In genomic region chr8:57540110-57540838, GRCm38 (mm10) we compare ENCODE assay signal across 8 mouse cellular contexts. TPM values are rescaled to one million over a fixed set of nuclear protein-coding genes. Genes with fewer than 3 reads are reported as not detected.
DNase-seq lines count a peak whose midpoint lies in the region; ATAC-seq and TF ChIP-seq lines count a peak whose summit lies in the region.

No protein-coding gene starts in this region.

- H3K36me3 ChIP-seq in kidney, embryonic 15.5 days = peaks cover 20% of the 10 kb centered on the region
- H3K36me3 ChIP-seq in forebrain, embryonic 11.5 days (ENCODE audit: control insufficient read depth, insufficient read depth, low read length) = no peaks in the 10 kb centered on the region
- peaks cover 12% of the 10 kb centered on the region for H3K36me3 ChIP-seq in hindbrain, embryonic 13.5 days
- H3K36me3 ChIP-seq in midbrain, embryonic 14.5 days (ENCODE audit: control insufficient read depth, insufficient read depth, low read length) = peaks cover 8% of the 10 kb centered on the region

- WGBS in kidney, embryonic 15.5 days = 46% methylated on average over 12 of the region's 12 CpGs
- 44% methylated on average over 12 of the region's 12 CpGs for WGBS in forebrain, embryonic 11.5 days
- 47% methylated on average over 12 of the region's 12 CpGs for WGBS in hindbrain, embryonic 13.5 days
- WGBS in midbrain, embryonic 14.5 days = 49% methylated on average over 12 of the region's 12 CpGs

- peak; percentile 72; the same call in 1 of the 2 replicates for TF ChIP-seq CTCF in brain, embryonic 14.5 days (IDR thresholded peaks at IDR 0.05; ENCODE audit: borderline replicate concordance, extremely low read depth, insufficient read depth, insufficient read length)

- H3K27me3 ChIP-seq in kidney, embryonic 15.5 days = no peaks in the 10 kb centered on the region
- H3K27me3 ChIP-seq in forebrain, embryonic 11.5 days (ENCODE audit: control insufficient read depth, insufficient read depth, low read length) = no peaks in the 10 kb centered on the region
- no peaks in the 10 kb centered on the region for H3K27me3 ChIP-seq in hindbrain, embryonic 13.5 days
- H3K27me3 ChIP-seq in midbrain, embryonic 14.5 days (ENCODE audit: control insufficient read depth, insufficient read depth, low read length) = no peaks in the 10 kb centered on the region

- H3K9ac ChIP-seq in kidney, embryonic 15.5 days = no peak overlapping the region
- H3K9ac ChIP-seq in forebrain, embryonic 11.5 days (ENCODE audit: low read length) = no peak overlapping the region
- H3K9ac ChIP-seq in hindbrain, embryonic 13.5 days = no peak overlapping the region
- no peak overlapping the region for H3K9ac ChIP-seq in midbrain, embryonic 14.5 days (replicated peaks; ENCODE audit: low read length)

- DNase-seq in kidney, adult 11 months = peak; percentile 14
- DNase-seq in brain, embryonic 14.5 days (ENCODE audit: low read depth) = peak; percentile 89
- peak; percentile 78 for DNase-seq in forebrain, embryonic 11.5 days (ENCODE audit: low spot score)
- peak; percentile 58 to 78 for DNase-seq in left cerebral cortex, postnatal 10 days (ENCODE audit: extremely low spot score in 1 of 2, low spot score in 2 of 2)
- DNase-seq in midbrain, embryonic 14.5 days = peak; percentile 94
- DNase-seq in spleen, adult 12 weeks (ENCODE audit: low spot score) = peak; percentile 37

- H3K27ac ChIP-seq in kidney, embryonic 15.5 days = no peak overlapping the region
- H3K27ac ChIP-seq in forebrain, embryonic 11.5 days (ENCODE audit: low read depth, low read length) = no peak overlapping the region
- H3K27ac ChIP-seq in hindbrain, embryonic 13.5 days = no peak overlapping the region
- no peak overlapping the region for H3K27ac ChIP-seq in midbrain, embryonic 14.5 days (replicated peaks; ENCODE audit: low read depth, low read length)

- H3K4me1 ChIP-seq in kidney, embryonic 15.5 days = no peaks in the 10 kb centered on the region
- no peaks in the 10 kb centered on the region for H3K4me1 ChIP-seq in forebrain, embryonic 11.5 days (replicated peaks; ENCODE audit: control insufficient read depth, insufficient read depth, low read length)
- H3K4me1 ChIP-seq in hindbrain, embryonic 13.5 days (replicated peaks) = no peaks in the 10 kb centered on the region; the same call in 1 of the 2 replicates
- H3K4me1 ChIP-seq in midbrain, embryonic 14.5 days (ENCODE audit: control insufficient read depth, insufficient read depth, low read length) = no peaks in the 10 kb centered on the region

- ATAC-seq in kidney, embryonic 15.5 days (replicated peaks; ENCODE audit: low FRiP score) = no peak
- peak; percentile 44 for ATAC-seq in forebrain, embryonic 11.5 days (replicated peaks; ENCODE audit: low FRiP score)
- ATAC-seq in hindbrain, embryonic 13.5 days (ENCODE audit: low FRiP score) = peak; percentile 73
- peak; percentile 37; the same call in 1 of the 2 replicates for ATAC-seq in midbrain, embryonic 14.5 days (ENCODE audit: low FRiP score, low TSS enrichment)

- no peak overlapping the region for H3K4me3 ChIP-seq in kidney, embryonic 15.5 days (replicated peaks)
- H3K4me3 ChIP-seq in forebrain, embryonic 11.5 days (ENCODE audit: low read depth, low read length) = no peak overlapping the region
- H3K4me3 ChIP-seq in hindbrain, embryonic 13.5 days = no peak overlapping the region
- no peak overlapping the region for H3K4me3 ChIP-seq in midbrain, embryonic 14.5 days (replicated peaks; ENCODE audit: low read depth, low read length)

- TF ChIP-seq POLR2A in brain, embryonic 14.5 days (IDR thresholded peaks at IDR 0.05; ENCODE audit: borderline replicate concordance, extremely low read depth, insufficient read depth, insufficient read length, poor library complexity, severe bottlenecking) = no peak

- no peaks in the 10 kb centered on the region for H3K9me3 ChIP-seq in kidney, embryonic 15.5 days (replicated peaks)
- H3K9me3 ChIP-seq in forebrain, embryonic 11.5 days (ENCODE audit: control insufficient read depth, low read length) = no peaks in the 10 kb centered on the region
- H3K9me3 ChIP-seq in hindbrain, embryonic 13.5 days = no peaks in the 10 kb centered on the region
- H3K9me3 ChIP-seq in midbrain, embryonic 14.5 days (ENCODE audit: control insufficient read depth, low read length) = no peaks in the 10 kb centered on the region

- H3K4me2 ChIP-seq in kidney, embryonic 15.5 days = no peak overlapping the region
- H3K4me2 ChIP-seq in forebrain, embryonic 11.5 days (ENCODE audit: low read depth, low read length, severe bottlenecking) = no peak overlapping the region
- H3K4me2 ChIP-seq in hindbrain, embryonic 13.5 days = no peak overlapping the region
- no peak overlapping the region for H3K4me2 ChIP-seq in midbrain, embryonic 14.5 days (ENCODE audit: low read length)

- intact Hi-C loops in left cerebral cortex, postnatal 10 days (cut with DNase I) = loop anchor here (2.0 to 5.0 kb wide), 2 partner anchors 112 to 261 kb away; partner anchors contain the start of gene Galnt7

RNA-seq across cellular contexts. Expression of gene Hmgb2, which starts 28.6 kb away (rescaled TPM):
- 478 and 554 TPM in 2 replicates for polyA plus RNA-seq in kidney, embryonic 15.5 days (2015; fragmentation: Nextera tagmentation; extraction: Ambion mirVana)
- polyA plus RNA-seq in brain, embryonic 14.5 days (2012; rRNA removed) = 70.5 and 87.7 TPM in 2 replicates
- polyA plus RNA-seq in forebrain, embryonic 11.5 days (2014; fragmentation: Nextera tagmentation; extraction: Ambion mirVana) = 626 and 749 TPM in 2 replicates
- polyA plus RNA-seq in hindbrain, embryonic 13.5 days (2015; fragmentation: Nextera tagmentation; extraction: Ambion mirVana) = 115 and 140 TPM in 2 replicates
- 10 to 100 TPM; 13.1 to 15.5 TPM for total RNA-seq in left cerebral cortex, postnatal 10 days (2021)
- 61.6 and 103 TPM in 2 replicates for polyA plus RNA-seq in midbrain, embryonic 14.5 days (2014; fragmentation: Nextera tagmentation; extraction: Ambion mirVana)

RNA-seq across cellular contexts. Expression of gene Sap30, which starts 52.6 kb away (rescaled TPM):
- 35.9 and 37.0 TPM in 2 replicates for polyA plus RNA-seq in kidney, embryonic 15.5 days (2015; fragmentation: Nextera tagmentation; extraction: Ambion mirVana)
- 39.6 and 61.3 TPM in 2 replicates for polyA plus RNA-seq in brain, embryonic 14.5 days (2012; rRNA removed)
- polyA plus RNA-seq in forebrain, embryonic 11.5 days (2014; fragmentation: Nextera tagmentation; extraction: Ambion mirVana) = 131 and 140 TPM in 2 replicates
- 46.1 and 48.1 TPM in 2 replicates for polyA plus RNA-seq in hindbrain, embryonic 13.5 days (2015; fragmentation: Nextera tagmentation; extraction: Ambion mirVana)
- total RNA-seq in left cerebral cortex, postnatal 10 days (2021) = 1 to 10 TPM; 5.7 to 7.2 TPM
- 41.6 and 52.2 TPM in 2 replicates for polyA plus RNA-seq in midbrain, embryonic 14.5 days (2014; fragmentation: Nextera tagmentation; extraction: Ambion mirVana)

Comparison
In these comparisons a context has a peak if more than half of its experiments do, and no peak if none do; other contexts are left out.
1. DNase-seq: peak in every context shown above with its lines; median percentile 94 in midbrain, embryonic 14.5 days; 89 in brain, embryonic 14.5 days; 78 in forebrain, embryonic 11.5 days; 68 in left cerebral cortex, postnatal 10 days; 37 in spleen, adult 12 weeks; 14 in kidney, adult 11 months.